Mouse (Mus musculus) small intestine, adult 2 months (tissue): ENCODE data around the gene Gapdhs.

Source experiments
- CTCF ChIP-seq: fragments of 200-500 bp; IDR thresholded peaks from 2 replicates; pipeline ENCODE4 v1.5.1; 2012; ENCODE audit warnings: low read depth, mild to moderate bottlenecking, control low read depth, inconsistent platforms, low read length, moderate library complexity, mixed read lengths; ENCODE audit not compliant: insufficient replicate concordance, insufficient read length; ENCODE audit errors: extremely low read depth
- POLR2A ChIP-seq: fragments of 200-500 bp; IDR thresholded peaks from 2 replicates; pipeline ENCODE4 v1.6.1; 2012; ENCODE audit warnings: low read depth, mild to moderate bottlenecking, control low read depth, inconsistent platforms, low read length, moderate library complexity

- TF ChIP-seq POLR2A (no peak), CTCF (peak; percentile 7; the same call in 1 of the 2 replicates)
These were observed 14.6 kb downstream of the Gapdhs start for GRCm38 (mm10) chr7:30728739-30729395.
